Mouse (Mus musculus) embryo, embryonic 9.5 days (tissue): ENCODE measurements around the gene Kcnc2.
A peak's percentile ranks its signal among the peaks of the same experiment; 100 is the strongest.
"Not testable (repeated sequence)": the region's sequence is repeated elsewhere in the genome, so short reads cannot be mapped to it uniquely, and the experiment has no call there.

Experiments
- DNase-seq: peaks from one replicate; pipeline ENCODE4 v3.0.0-alpha.2; 2017; ENCODE audit errors: extremely low spot score

Kcnc2 gene

GRCm38 (mm10) chr10:112270887-112271802 is at the start of gene Kcnc2:
Gene Kcnc2 (plus strand): TSS chr10:112271121.
- DNase-seq: peak; percentile 39

DNA sequence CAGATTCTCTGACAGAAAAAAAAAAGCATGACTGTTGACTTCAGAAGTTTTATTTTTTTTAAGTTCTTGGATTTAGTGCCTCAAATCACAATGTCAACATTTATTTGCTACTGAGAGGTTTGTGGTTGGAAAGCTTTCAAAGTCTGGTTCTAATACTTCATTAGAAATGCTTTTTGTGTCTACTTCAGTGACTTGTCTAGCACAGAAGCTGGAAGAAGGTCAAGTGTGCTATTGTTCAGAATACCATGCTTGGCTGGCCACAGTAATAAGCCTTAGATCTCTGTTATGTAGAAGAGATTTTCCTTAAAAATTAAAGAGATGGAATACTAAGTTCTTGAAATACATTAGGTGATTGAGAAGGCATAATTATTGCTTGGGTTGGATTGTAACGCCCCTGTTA is 43.8 kb upstream of the Kcnc2 start:
- DNase-seq: no peak

DNA sequence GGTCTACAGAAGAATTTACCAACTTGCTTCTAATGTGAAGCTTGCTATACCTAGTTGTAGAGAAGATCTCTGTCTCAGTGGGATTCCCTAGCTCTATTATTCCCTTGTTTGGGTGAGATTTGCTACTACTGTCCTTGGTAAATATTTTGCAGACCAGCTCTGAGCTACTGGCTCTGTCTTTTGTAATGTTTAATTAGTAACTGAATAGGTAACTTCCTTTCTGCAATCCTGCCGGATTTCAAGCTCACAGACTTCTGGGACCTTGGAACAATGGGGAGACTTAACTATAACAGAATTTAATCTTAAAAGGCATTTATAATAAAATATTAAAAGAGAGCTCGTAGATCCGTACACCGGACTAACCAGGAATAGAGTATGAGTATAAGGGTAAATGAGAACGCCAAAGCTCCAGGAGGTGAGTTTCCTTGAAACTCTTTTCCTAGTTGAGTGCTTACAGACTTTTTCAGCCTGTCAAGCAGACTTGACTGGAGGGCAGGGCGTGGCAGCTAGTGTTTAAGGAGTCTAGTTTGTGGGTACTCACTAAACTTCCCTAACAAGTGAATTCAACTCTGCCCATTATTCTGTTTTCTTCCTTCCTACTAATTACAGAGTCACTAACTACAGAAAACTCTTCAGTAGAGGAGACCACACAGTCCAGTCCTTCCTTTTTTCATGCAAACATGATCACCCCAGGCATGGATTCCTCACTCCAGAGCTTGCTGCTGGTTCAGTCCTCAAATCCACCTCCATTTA is 41.7 kb upstream of the Kcnc2 start:
- DNase-seq: not testable (repeated sequence)

GRCm38 (mm10) chr10:112232733-112233132 is 38.2 kb upstream of the Kcnc2 start:
- not testable (repeated sequence) for DNase-seq

DNA sequence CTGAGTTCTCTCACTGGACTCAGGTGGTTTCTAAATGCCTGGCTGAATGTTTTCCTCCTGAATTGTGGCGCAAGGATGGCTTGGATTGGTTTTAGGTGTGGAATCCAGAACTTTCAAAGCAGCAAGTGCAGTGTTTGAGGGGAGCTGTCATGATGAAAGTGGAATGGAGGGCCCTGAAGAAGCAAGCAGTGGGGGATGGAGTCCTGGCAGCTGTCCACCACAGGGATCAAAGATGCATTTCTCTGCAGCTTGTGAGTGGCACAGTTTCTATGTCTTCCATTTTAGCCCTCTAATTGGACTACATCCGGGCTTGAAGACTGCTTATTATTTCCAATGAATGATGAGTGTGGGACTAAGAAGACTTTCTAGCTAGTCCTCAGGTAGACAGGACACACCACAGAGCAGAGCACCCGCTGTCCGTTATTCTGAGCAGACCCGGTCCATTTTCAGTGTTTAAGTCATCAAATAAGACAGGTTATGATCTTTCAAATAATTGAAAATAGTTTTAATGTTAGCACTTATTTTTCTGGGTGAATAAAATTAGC is 35.5 kb upstream of the Kcnc2 start:
- not testable (repeated sequence) for DNase-seq

GRCm38 (mm10) chr10:112248273-112248672 is 22.6 kb upstream of the Kcnc2 start:
- no peak for DNase-seq

DNA sequence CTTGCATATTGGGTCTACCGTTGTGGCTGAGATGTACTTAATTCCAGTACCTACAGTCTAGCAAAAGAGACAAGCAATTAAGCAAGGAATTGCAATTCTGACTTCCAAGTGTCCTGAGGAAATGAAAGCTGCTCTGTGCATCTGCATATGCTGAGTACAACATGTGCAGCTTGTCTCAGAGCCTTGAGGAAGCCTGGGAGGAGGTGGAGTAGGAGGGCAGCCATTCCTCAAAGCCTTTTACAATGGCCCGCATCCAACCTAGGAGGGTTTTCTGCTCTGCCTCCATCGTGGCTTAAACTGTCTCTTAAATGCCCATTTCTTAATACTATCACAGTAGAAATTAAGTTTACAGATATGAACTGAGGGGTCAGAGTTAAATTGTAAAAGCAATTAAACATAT is 7.5 kb upstream of the Kcnc2 start:
- DNase-seq: no peak

DNA sequence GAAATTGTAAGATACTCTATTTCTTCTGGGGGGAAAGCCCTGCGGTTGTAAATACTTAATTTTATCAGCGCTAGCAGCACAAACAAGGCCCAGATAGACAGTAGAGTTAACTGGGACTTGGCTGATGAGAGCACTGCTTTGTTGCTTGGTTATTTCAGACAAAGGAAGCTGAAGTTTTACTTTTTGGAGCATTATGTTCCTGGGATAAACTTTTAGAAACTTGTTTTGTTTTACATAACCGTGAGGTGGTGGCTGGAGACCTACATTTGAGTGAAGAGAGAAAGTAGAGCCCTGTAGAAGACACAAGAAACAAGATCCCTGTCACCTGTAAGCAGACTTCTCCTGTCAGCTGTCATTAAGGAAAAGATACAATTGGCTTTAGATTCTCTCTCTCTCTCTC is 1.4 kb upstream of the Kcnc2 start:
- DNase-seq: no peak

- DNase-seq: peak; percentile 49
These were observed 761 bp upstream of the Kcnc2 start for GRCm38 (mm10) chr10:112269939-112270781.

DNA sequence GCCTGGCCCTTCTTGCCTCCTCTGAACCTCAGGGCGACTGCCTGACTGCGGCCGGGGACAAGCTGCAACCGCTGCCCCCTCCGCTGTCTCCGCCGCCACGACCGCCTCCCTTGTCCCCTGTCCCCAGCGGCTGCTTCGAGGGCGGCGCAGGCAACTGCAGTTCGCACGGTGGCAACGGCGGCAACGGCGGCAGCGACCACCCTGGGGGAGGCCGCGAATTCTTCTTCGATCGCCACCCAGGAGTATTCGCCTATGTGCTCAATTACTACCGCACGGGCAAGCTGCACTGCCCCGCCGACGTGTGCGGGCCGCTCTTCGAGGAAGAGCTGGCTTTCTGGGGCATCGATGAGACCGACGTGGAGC is 863 bp downstream of the Kcnc2 start:
- DNase-seq: peak; percentile 47

GRCm38 (mm10) chr10:112272171-112272570 is 1.2 kb downstream of the Kcnc2 start:
- no peak for DNase-seq

GRCm38 (mm10) chr10:112277996-112278395 is 7.1 kb downstream of the Kcnc2 start:
- no peak for DNase-seq

DNA sequence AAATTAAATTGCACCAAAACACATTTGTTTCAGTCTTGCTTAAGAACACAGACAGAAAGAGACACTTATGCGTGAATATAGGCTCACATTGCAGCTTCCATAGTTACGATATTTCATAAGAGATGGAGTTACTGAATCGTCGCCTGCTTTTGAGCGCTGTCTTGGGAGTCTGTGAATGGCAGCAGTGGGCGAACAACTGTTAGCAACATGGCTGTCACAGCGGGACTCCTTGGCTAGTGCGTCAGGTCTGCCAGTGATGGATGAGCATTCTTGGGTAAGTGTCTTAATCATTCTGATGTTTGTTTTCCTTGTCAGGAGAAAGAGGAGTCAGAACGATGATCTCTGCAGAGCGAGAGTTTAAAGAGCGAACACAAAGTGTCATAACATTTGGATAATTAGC is 44.2 kb downstream of the Kcnc2 start:
- peak; percentile 43 for DNase-seq

DNA sequence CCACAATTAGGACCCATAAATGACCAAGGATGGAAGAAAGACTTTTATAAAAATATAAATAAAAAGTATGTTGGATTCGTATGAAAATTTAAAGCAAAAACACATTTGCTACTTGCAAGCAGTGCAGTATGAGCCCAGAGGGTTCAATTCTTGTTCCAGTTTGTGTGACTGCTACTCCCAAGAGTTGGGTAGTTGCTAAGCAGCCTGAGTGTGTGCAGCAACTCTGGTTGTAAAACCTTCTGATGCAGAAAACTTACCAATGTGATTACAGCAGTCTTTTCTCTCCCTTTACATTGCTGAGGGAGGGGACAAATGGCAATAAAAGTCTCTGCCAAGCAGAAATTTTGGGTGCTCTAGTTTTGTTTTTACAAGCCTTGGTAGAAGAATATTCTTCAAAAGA is 46.9 kb downstream of the Kcnc2 start:
- DNase-seq: no peak

- no peak for DNase-seq
These were observed 86.9 kb downstream of the Kcnc2 start for GRCm38 (mm10) chr10:112357669-112358362.

- no peak for DNase-seq
These were observed 87.4 kb downstream of the Kcnc2 start for GRCm38 (mm10) chr10:112358363-112358704.

GRCm38 (mm10) chr10:112360704-112361103 is 89.8 kb downstream of the Kcnc2 start:
- DNase-seq: no peak

- DNase-seq: no peak
These were observed 97.4 kb downstream of the Kcnc2 start for GRCm38 (mm10) chr10:112368369-112368768.

DNA sequence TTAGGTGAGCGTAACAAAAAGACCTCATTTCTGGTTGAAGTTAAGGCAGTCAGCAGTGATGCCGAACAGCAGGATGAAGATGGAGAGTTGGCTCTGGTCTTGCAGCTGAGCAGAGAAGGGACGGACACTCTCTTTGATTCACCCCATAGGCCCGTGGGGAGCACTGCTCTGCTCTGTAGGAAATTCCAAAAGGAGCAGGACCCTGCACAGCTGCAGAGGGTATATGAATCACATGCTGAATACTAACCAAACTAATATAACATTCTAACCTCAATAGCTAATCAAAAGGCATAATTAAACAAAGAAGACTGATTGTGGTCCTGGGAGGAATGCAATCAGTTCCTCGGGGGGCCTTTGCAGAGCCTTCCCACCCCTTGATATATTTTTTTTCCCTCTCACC is 106.2 kb downstream of the Kcnc2 start:
- no peak for DNase-seq

GRCm38 (mm10) chr10:112378465-112378864 is 107.5 kb downstream of the Kcnc2 start:
- no peak for DNase-seq

- DNase-seq: no peak
These were observed 109.7 kb downstream of the Kcnc2 start for GRCm38 (mm10) chr10:112380590-112380989.
